Mouse (Mus musculus): ENCODE measurements around the gene Actr6.
"Not testable (repeated sequence)": the region's sequence is repeated elsewhere in the genome, so short reads cannot be mapped to it uniquely, and the experiment has no call there.

The Actr6 gene

GRCm38 (mm10) chr10:89738395-89738794 lies 6.3 kb upstream of the Actr6 start:
- in situ Hi-C loops (cut with MseI, MboI): no loop called here

DNA sequence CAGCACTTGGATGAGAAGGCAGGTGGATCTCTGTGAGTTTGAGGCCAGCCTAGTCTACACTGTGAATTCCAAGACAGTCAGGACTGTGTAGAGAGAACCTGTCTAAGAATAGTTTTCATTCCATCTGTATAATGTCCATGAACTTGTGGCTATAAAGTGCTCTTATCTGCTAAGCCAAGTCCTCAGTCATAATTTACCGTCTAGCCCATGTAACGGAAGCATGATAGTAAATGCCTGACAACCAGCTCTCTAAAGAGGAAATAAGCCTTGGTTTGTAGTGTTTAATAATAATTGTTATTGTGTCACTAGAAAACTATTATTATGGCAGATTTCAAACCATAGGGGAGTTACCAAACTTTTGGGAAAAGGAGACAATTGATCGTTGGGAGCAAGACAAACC lies 5.8 kb upstream of the Actr6 start:
- in situ Hi-C loops (cut with MseI, MboI): no loop called here

DNA sequence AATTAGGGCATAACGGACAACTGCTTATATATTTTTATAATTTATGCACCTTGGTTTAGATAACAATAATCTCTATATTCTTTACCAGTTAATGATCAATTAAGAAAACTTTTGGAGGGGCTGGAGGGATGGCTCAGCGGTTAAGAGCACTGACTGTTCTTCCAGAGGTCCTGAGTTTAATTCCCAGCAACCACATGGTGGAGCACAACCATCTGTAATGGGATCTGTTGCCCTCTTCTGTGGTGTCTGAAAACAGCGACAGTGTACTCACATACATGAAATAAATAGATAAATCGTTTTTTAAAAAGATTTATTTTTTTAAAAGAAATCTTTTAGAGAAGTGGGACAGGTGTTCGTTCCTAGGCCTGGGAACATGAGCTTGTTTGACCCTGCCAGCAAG lies 5.0 kb upstream of the Actr6 start:
- in situ Hi-C loops (cut with MseI, MboI): no loop called here

- in situ Hi-C loops (cut with MseI, MboI): no loop called here
These were observed 754 bp downstream of the Actr6 start for GRCm38 (mm10) chr10:89731341-89731740.

DNA sequence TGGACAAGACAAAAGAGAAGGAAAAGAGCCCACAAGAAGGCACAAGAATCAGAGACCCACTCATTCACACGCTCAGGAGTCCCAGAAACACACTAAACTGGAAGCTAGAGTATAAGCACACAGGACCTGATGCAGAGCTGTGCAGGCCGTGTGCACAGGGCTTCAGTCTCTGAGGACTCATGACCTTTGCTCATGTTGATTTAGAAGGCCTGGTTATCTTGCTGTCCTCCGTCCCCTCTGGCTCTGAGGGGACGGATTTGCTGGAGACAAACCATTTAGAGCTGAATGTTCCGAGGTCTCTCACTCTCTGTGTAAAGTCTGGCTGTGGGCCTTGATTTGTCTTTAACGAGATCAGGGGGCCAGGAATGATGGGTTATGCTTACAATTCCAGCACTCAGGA lies 1.7 kb downstream of the Actr6 start:
- in situ Hi-C loops (cut with MseI, MboI): no loop called here

GRCm38 (mm10) chr10:89722247-89723195 lies 9.6 kb downstream of the Actr6 start:
- in situ Hi-C loops (cut with MseI, MboI): no loop called here

GRCm38 (mm10) chr10:89720796-89721195 lies 11.3 kb downstream of the Actr6 start:
- in situ Hi-C loops (cut with MseI, MboI): no loop called here

- in situ Hi-C loops (cut with MseI, MboI): no loop called here
These were observed 11.8 kb downstream of the Actr6 start for GRCm38 (mm10) chr10:89720252-89720651.

GRCm38 (mm10) chr10:89714910-89715309 lies 17.2 kb downstream of the Actr6 start:
- in situ Hi-C loops (cut with MseI, MboI): no loop called here

DNA sequence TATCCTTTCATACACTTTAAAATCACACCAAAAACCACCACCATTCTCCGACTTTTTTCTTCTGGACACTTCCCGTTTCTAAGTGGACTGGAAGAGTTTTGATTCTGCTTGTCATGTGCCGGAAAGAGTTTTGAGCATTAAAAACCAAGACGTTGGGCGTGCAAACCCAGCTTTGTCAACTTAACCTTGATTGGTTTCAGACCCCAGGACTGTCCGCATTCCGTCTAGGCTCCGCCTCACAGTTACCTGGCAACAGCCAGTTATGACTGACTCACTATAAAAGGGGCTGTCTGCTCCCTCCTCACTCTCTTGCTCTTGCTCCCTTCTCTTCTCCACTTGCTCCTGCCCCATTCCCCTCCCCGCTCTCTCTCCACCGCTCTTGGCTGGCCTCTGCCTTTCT lies 23.4 kb downstream of the Actr6 start:
- in situ Hi-C loops (cut with MseI, MboI): no loop called here

DNA sequence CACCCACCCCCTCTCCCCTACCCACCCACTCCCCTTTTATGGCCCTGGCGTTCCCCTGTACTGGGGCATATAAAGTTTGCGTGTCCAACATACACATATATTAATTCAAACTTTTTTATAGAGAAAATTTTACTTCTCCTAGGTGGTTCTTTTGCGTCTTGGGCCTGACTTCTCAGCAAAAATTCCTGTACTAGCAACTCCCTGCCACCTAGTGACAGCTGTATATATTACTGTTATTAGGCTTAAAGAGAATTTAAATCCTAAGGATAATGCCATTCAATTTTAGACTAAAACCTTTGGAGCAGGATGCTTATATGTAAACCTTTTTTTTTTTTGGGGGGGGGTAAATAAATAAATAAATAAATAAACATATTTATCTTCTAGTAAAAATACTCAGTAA lies 24.7 kb downstream of the Actr6 start:
- in situ Hi-C loops (cut with MseI, MboI): no loop called here

DNA sequence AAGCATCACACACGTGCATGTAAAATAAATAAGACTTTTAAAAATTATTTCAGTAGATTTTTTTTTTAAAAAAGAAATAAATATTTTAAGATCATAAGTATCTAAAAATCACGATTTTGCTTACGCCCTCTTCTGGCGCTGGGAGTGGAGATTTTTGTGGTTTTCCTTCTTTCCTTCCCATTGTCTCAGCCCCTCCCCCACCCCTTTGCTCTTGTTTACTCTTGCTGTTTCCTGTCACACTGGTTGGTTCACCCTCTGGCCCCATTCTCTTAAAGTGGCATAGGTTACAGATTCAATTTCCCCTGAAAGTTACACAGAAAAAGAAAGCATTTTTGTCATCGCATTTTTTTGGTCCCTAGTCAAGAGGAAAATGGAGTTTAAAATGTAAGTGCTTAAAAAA lies 29.1 kb downstream of the Actr6 start:
- in situ Hi-C loops (cut with MseI, MboI): no loop called here

- in situ Hi-C loops (cut with MseI, MboI): no loop called here
These were observed 34.1 kb downstream of the Actr6 start for GRCm38 (mm10) chr10:89697956-89698355.

DNA sequence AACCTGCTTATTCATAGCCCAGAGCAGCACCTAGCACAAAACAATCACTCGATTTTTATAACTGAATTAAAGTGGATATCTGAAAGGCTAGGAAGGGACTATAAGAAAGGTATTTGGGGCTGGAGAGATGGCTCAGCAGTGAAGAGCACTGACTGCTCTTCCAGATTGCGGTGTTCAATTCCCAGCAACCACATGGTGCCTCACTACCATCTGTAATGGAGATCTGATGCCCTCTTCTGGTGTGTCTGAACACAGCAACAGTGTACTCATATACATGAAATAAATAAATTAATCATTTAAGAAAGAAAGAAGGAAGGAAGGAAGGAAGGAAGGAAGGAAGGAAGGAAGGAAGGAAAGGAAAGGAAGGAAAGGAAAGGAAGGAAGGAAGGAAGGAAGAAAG lies 35.8 kb downstream of the Actr6 start:
- in situ Hi-C loops (cut with MseI, MboI): not testable (repeated sequence)

DNA sequence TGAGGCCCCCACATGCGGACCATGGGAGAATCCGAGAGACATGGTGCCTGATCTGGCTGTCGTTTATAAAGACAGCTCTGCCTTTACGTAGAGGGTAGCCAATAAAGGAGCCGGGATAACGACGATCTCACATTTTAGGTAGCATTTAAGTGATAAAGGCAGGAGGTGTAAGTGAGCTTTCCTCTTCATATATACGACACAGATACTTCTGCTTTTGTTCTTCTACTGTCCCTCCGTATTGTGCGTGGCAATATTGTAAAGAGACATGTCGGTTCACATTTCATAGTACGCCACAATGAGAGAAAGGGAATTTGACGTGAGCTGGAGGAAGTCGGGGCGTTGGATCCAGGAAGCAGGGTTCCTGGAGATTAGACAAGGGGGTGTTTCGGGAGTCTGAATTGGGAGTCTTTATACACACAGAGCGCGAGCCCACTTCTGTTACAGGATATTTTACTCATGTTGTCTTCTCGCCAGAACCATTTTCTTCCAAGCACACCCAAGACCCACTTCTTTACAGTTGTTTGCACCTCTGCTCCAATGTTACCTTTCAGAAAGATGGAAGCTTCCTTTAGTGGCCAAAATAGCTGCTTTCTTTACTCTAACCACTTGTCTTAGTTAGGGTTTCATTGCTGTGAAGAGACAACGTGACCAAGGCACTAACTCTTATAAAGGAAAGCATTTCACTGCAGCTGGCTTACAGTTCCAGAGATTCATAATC lies 36.7 kb downstream of the Actr6 start:
- in situ Hi-C loops (cut with MseI, MboI): no loop called here

DNA sequence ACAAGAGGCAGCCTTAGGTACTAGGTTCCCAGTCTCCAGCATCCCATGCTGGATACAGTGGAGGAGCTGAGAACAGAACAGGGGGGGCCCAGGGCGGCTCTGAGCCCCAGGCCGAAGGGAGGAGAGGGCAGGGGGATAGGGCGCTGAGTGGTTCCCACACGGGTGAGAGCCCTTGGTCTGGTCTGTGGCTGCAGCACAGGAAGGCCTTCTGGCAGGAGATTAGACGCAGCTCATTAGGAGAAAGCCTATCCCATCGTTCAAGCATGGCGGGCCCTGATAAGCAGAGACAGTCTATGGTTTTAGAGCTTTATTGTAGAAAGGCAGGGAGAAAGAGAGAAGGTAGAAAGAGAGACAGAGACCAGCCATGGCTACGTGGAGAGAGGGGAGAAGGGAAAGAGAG lies 42.1 kb downstream of the Actr6 start:
- in situ Hi-C loops (cut with MseI, MboI): no loop called here

DNA sequence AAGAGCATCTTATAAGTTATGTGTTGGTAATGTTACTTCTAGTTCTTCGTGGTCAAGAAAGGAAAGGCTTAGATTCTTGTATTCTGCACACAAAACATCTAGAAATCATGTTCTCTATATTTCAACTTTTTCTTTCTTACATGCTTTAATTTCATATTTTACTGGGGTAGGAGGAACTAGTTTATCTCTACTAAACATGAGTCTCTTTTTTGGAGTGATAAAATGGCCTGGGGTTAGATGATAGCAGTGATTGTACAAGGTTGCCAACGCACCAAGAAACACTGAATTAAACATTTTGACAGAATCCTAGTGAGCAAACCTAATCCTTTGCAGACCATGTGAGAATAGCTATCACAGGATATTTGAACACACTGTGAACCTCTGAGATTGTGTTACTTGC lies 44.6 kb downstream of the Actr6 start:
- in situ Hi-C loops (cut with MseI, MboI): no loop called here

GRCm38 (mm10) chr10:89686139-89686808 lies 45.8 kb downstream of the Actr6 start, which contains the start of gene Scyl2:
Gene Scyl2 (minus strand): TSS chr10:89686285.
- in situ Hi-C loops (cut with MseI, MboI): no loop called here

GRCm38 (mm10) chr10:89685391-89686138 lies 46.5 kb downstream of the Actr6 start:
- in situ Hi-C loops (cut with MseI, MboI): no loop called here

DNA sequence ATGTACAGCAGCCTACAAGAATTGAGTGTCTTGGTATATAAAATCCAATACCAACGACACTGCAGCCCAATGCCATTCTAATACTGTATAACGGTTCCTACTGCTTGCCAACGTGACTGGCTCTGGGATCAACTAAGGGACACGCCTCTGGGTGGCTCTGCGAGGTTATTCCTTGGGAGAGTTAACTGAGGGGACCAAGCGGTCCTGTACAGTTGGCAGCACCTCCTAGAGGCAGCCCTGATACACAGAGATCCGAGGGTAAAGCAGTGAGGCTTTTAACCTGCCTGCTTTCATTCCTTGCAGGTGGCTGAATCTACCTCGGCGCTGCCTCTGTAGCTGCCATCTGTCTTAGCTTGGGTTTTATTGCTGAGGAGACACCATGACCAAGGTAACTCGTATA lies 49.1 kb downstream of the Actr6 start:
- in situ Hi-C loops (cut with MseI, MboI): no loop called here

GRCm38 (mm10) chr10:89682157-89682556 lies 49.9 kb downstream of the Actr6 start:
- in situ Hi-C loops (cut with MseI, MboI): no loop called here

GRCm38 (mm10) chr10:89681706-89682105 lies 50.4 kb downstream of the Actr6 start:
- in situ Hi-C loops (cut with MseI, MboI): no loop called here

All from mouse trophoblast stem cell (cell line).